Mouse (Mus musculus) CH12.LX (cell line): ENCODE data around the gene Zfp385c. TPM values are rescaled to one million over a fixed set of nuclear protein-coding genes. Genes with fewer than 3 reads are reported as not detected.

Experiments
- DNase-seq: peaks from one replicate; pipeline ENCODE4 v3.0.0-alpha.2; 2013; ENCODE audit errors: extremely low read depth
- H3K27ac ChIP-seq: 2 replicates; pipeline ENCODE4 v1.5.1; 2012; ENCODE audit warnings: low read depth, mild to moderate bottlenecking, control low read depth, moderate library complexity; ENCODE audit not compliant: insufficient read depth
- H3K27me3 ChIP-seq: replicated peaks from 2 replicates; pipeline ENCODE3; 2012; ENCODE audit warnings: inconsistent platforms
- H3K36me3 ChIP-seq, 2 experiments: replicated peaks in 1 of 2; 2 replicates each; pipeline versions ENCODE3 to v1.6.1; 2012; ENCODE audit warnings: inconsistent platforms in 1 of 2, low read length in 1 of 2, mild to moderate bottlenecking in 1 of 2, mixed read lengths in 1 of 2, moderate library complexity in 1 of 2; ENCODE audit not compliant: control insufficient read depth in 1 of 2, insufficient read depth in 1 of 2
- H3K4me1 ChIP-seq, 2 experiments: 2 replicates each; pipeline ENCODE4 v1.6.1; 2012; ENCODE audit warnings: inconsistent platforms in 1 of 2, moderate library complexity in 1 of 2; ENCODE audit not compliant: insufficient read depth in 2 of 2, control insufficient read depth in 1 of 2
- H3K4me2 ChIP-seq: 2 replicates; pipeline ENCODE4 v1.6.1; 2012; ENCODE audit warnings: low read depth, mild to moderate bottlenecking, control low read depth; ENCODE audit not compliant: poor library complexity, insufficient read depth, severe bottlenecking
- H3K4me3 ChIP-seq, 3 experiments: fragments of 150-350 bp in 1 of 3; sonication (generic) in 1 of 3; replicated peaks in 1 of 3; 2 replicates each; pipeline versions ENCODE3 to v1.5.1; 2011 to 2012; ENCODE audit warnings: low read depth in 2 of 3, low read length in 2 of 3, mild to moderate bottlenecking in 2 of 3, moderate library complexity in 2 of 3, control low read depth in 1 of 3, improper control_type of control experiment in 1 of 3, inconsistent platforms in 1 of 3, mixed read lengths in 1 of 3; ENCODE audit not compliant: poor library complexity in 1 of 3
- H3K79me2 ChIP-seq: replicated peaks from 2 replicates; pipeline ENCODE4 v1.6.1; 2012; ENCODE audit warnings: mild to moderate bottlenecking, moderate library complexity; ENCODE audit not compliant: control insufficient read depth, poor library complexity, insufficient read depth, severe bottlenecking; ENCODE audit errors: extremely low read depth
- H3K9ac ChIP-seq: 2 replicates; pipeline ENCODE4 v1.6.1; 2012; ENCODE audit warnings: low read depth, mild to moderate bottlenecking, control low read depth, moderate library complexity; ENCODE audit not compliant: insufficient read depth
- H3K9me3 ChIP-seq: replicated peaks from 2 replicates; pipeline ENCODE3; 2012; ENCODE audit warnings: low read length, inconsistent platforms, mixed read lengths
- BHLHE40 ChIP-seq: IDR thresholded peaks from 2 replicates; pipeline ENCODE4 v1.6.1; 2011; ENCODE audit warnings: mild to moderate bottlenecking, low read depth, low read length, improper control_type of control experiment
- CHD1 ChIP-seq: IDR thresholded peaks from 2 replicates; pipeline ENCODE4 v1.6.1; 2012; ENCODE audit warnings: low read depth, low read length, improper control_type of control experiment, inconsistent platforms
- CHD2 ChIP-seq: IDR thresholded peaks from 2 replicates; pipeline ENCODE4 v1.6.1; 2011; ENCODE audit warnings: low read length, improper control_type of control experiment
- CTCF ChIP-seq, 2 experiments: IDR thresholded peaks in 1 of 2; conservative IDR thresholded peaks in 1 of 2; 2 replicates each; pipeline ENCODE4 v1.5.1; 2011 to 2012; ENCODE audit warnings: low read depth in 2 of 2, low read length in 2 of 2, improper control_type of control experiment in 1 of 2, inconsistent platforms in 1 of 2, mild to moderate bottlenecking in 1 of 2, moderate library complexity in 1 of 2
- ELF1 ChIP-seq: IDR thresholded peaks from 2 replicates; pipeline ENCODE4 v1.6.1; 2014; ENCODE audit warnings: low read depth, mild to moderate bottlenecking, inconsistent platforms, low read length, improper control_type of control experiment
- EP300 ChIP-seq: IDR thresholded peaks from 2 replicates; pipeline ENCODE4 v1.6.1; 2011; ENCODE audit warnings: low read length, improper control_type of control experiment
- HCFC1 ChIP-seq: IDR thresholded peaks from 2 replicates; pipeline ENCODE4 v1.6.1; 2012; ENCODE audit warnings: low read depth, mild to moderate bottlenecking, inconsistent platforms, low read length, improper control_type of control experiment
- MAZ ChIP-seq: IDR thresholded peaks from 2 replicates; pipeline ENCODE4 v1.6.1; 2012; ENCODE audit warnings: low read depth, mild to moderate bottlenecking, inconsistent platforms, low read length, improper control_type of control experiment, moderate library complexity
- MYC ChIP-seq: IDR thresholded peaks from 2 replicates; pipeline ENCODE4 v1.6.1; 2011; ENCODE audit warnings: low read depth, mild to moderate bottlenecking, improper control_type of control experiment, low read length
- NRF1 ChIP-seq: IDR thresholded peaks from 2 replicates; pipeline ENCODE4 v1.6.1; 2014; ENCODE audit warnings: low read depth, mild to moderate bottlenecking, inconsistent platforms, low read length, improper control_type of control experiment, moderate library complexity
- SIN3A ChIP-seq: IDR thresholded peaks from 2 replicates; pipeline ENCODE4 v1.6.1; 2012; ENCODE audit warnings: low read length, improper control_type of control experiment, inconsistent platforms
- SMC3 ChIP-seq: IDR thresholded peaks from 2 replicates; pipeline ENCODE4 v1.6.1; 2011; ENCODE audit warnings: low read depth, low read length, improper control_type of control experiment
- TBP ChIP-seq: conservative IDR thresholded peaks from 2 replicates; pipeline ENCODE4 v1.6.1; 2011; ENCODE audit warnings: low read depth, low read length, improper control_type of control experiment
- ZC3H11A ChIP-seq: IDR thresholded peaks from 2 replicates; pipeline ENCODE4 v1.6.1; 2012; ENCODE audit warnings: low read depth, mild to moderate bottlenecking, inconsistent platforms, low read length, improper control_type of control experiment
- dilution Hi-C: fragments of 300-500 bp; cut with MboI; formaldehyde crosslinking; loops from 2 replicates; pipeline ENCODE4 v1.14.3; 2020; ENCODE audit warnings: low sequenced_read_pairs; ENCODE audit not compliant: extremely low pct_unique_long_range_greater_than_20kb, extremely low pct_ligation_motif_present
- in situ Hi-C: fragments of 300-500 bp; cut with MboI; formaldehyde crosslinking; loops from 3 replicates; pipeline ENCODE4 v1.14.3; 2019; ENCODE audit warnings: low sequenced_read_pairs, low pct_ligation_motif_present, low pct_unique_long_range_greater_than_20kb, mixed read lengths
- polyA plus RNA-seq: library from polyadenylated mRNA; unstranded; fragments of >175 nt; gene quantifications from 2 replicates; pipeline ENCODE4 v1.2.1, GENCODE M21; 2012; ENCODE audit warnings: low read depth; ENCODE audit not compliant: insufficient read length
- total RNA-seq, 2 experiments: library from RNA; depleted of rRNA; stranded (reverse); fragments of 300-350 nt in 1 of 2; fragments of >200 nt in 1 of 2; gene quantifications; 2 replicates each; pipeline ENCODE4 v1.2.3; 2012 to 2014

Gene Zfp385c
- total and polyA plus RNA-seq, 3 experiments = 0.08 to 0.14 TPM; not detected in 1

DNA sequence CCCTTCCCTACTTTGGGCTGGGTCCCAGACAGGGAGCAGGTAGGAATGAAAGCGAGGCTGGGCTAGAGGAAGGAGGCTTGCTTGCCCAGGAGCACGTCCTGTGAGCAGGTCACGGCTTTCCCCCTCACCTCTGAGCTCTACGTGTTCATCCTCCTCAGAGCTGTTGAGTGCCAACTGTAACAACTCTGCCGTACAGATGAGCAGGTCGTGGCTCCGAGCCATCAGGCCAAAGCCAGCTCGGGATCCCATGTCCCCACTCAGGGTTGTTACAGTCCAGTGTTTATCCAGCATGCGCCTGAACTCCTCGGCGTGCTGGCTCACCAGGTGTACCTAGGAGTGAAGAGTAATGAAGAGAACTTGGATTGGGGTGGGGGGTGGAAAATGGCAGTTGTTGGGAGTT, 11.1 kb upstream of the Zfp385c start:
- Histone ChIP-seq H3K4me2 (peak overlapping the region; percentile 86), H3K4me3 (peak overlapping the region; percentile 41 to 56 (median 50)), H3K27ac (0 out of 2 replicates have a peak overlapping the region, but pooled peaks have one; percentile 11), H3K27me3 (no peaks in the 10 kb centered on the region), H3K9ac (peak overlapping the region; percentile 50), H3K79me2 (no peaks in the 10 kb centered on the region), H3K9me3 (no peaks in the 10 kb centered on the region), H3K36me3 (peaks cover 35 to 68% of the 10 kb centered on the region in 2 experiments), H3K4me1 (peaks cover 22 to 59% of the 10 kb centered on the region in 2 experiments)
- in situ Hi-C loops = no loop called here
- TF ChIP-seq HCFC1 = no peak
- no peak for TF ChIP-seq EP300
- no peak for TF ChIP-seq NRF1
- TF ChIP-seq CHD2 = no peak
- TF ChIP-seq MAZ = no peak
- no peak for TF ChIP-seq ZC3H11A
- TF ChIP-seq CHD1 = no peak
- no peak; the same call in none of the 2 replicates for TF ChIP-seq SIN3A
- TF ChIP-seq CTCF (conservative IDR thresholded peaks at IDR 0.05 in 1 of 2, IDR thresholded peaks at IDR 0.05 in 1 of 2; ENCODE audit: low read depth in 2 of 2, low read length in 2 of 2) = no peak
- no peak for TF ChIP-seq MYC
- no peak for TF ChIP-seq SMC3
- no peak for DNase-seq
- dilution Hi-C loops = no loop called here

DNA sequence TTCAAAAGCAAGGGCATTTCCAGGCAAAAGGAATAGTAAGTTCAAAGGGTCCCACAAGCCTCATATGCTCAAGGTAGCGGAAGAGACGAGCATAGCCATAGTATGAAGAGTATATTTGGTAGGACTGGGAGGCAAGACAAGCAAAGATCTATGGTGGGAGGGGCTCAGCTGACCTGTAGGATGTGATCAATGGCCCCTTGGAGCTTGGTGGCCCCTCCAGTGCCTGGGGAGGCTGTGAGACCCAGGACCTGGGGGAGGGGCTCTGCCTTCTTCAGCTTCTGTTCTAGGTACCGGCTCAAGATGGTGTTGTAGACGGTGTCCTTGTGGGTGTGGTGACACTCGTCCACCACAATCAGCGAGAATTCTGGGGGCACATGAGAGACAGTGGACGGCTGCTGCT, 10.7 kb upstream of the Zfp385c start:
- peak overlapping the region; percentile 86 for H3K4me2 ChIP-seq
- dilution Hi-C loops = no loop called here
- H3K27me3 ChIP-seq = no peaks in the 10 kb centered on the region
- H3K4me3 ChIP-seq = peak overlapping the region; percentile 41 to 56 (median 50)
- H3K9me3 ChIP-seq = no peaks in the 10 kb centered on the region
- H3K36me3 ChIP-seq = peaks cover 30 to 68% of the 10 kb centered on the region in 2 experiments
- H3K27ac ChIP-seq = peak overlapping the region; percentile 17; the same call in 1 of the 2 replicates
- no peaks in the 10 kb centered on the region for H3K79me2 ChIP-seq
- in situ Hi-C loops = no loop called here
- peaks cover 22 to 54% of the 10 kb centered on the region in 2 experiments for H3K4me1 ChIP-seq
- no peak for DNase-seq
- TF ChIP-seq TBP (no peak), BHLHE40 (no peak), ELF1 (0 out of 2 replicates have a peak, but pooled peaks have one; percentile 5)
- peak overlapping the region; percentile 50 for H3K9ac ChIP-seq
